Comparison of ENCODE assay signal across 15 mouse cellular contexts in genomic region chr3:127780921-127781320, GRCm38 (mm10). TPM values are rescaled to one million over a fixed set of nuclear protein-coding genes. Genes with fewer than 3 reads are reported as not detected.
DNase-seq lines count a peak whose midpoint lies in the region; ATAC-seq and TF ChIP-seq lines count a peak whose summit lies in the region.
"Had no signal": no experiment of that assay in that cellular context is flagged by ENCODE, and none has a peak within 500 bp of the region (broad histone marks: within the 10 kb centered on the region; RNA-seq: fewer than 3 reads in every experiment).

No protein-coding gene starts in this region.

- H3K9ac ChIP-seq in hindbrain, embryonic 13.5 days, result no peak overlapping the region
- H3K9ac ChIP-seq: hindbrain, embryonic 15.5 days; limb, embryonic 12.5 days had no signal

- no peaks in the 10 kb centered on the region for H3K27me3 ChIP-seq in kidney, adult 2 months (replicated peaks; ENCODE audit: control insufficient read depth, insufficient read depth, low read length)
- peaks cover 12% of the 10 kb centered on the region; the same call in 1 of the 2 replicates for H3K27me3 ChIP-seq in hindbrain, embryonic 13.5 days
- H3K27me3 ChIP-seq: hindbrain, embryonic 15.5 days; limb, embryonic 12.5 days; liver, embryonic 15.5 days had no signal

- H3K9me3 ChIP-seq in hindbrain, embryonic 13.5 days, result no peaks in the 10 kb centered on the region
- H3K9me3 ChIP-seq: hindbrain, embryonic 15.5 days; limb, embryonic 12.5 days; liver, embryonic 15.5 days had no signal

- ATAC-seq in hindbrain, embryonic 13.5 days (ENCODE audit: low FRiP score), result no peak

- no peak for TF ChIP-seq CTCF in kidney, adult 2 months (conservative IDR thresholded peaks at IDR 0.05; ENCODE audit: insufficient read depth, insufficient read length, low read depth, low read length)

- H3K4me2 ChIP-seq in hindbrain, embryonic 13.5 days, result no peak overlapping the region

- DNase-seq in kidney, adult 2 months, result peak; percentile 46
- no peak for DNase-seq in kidney, adult 18-20 months
- DNase-seq in urinary bladder, postnatal 14 days (ENCODE audit: low spot score), result peak; percentile 25
- no peak for DNase-seq in urinary bladder, adult 18-20 months (ENCODE audit: low spot score in 2 of 2)
- DNase-seq in lung, postnatal 10 days, result peak; percentile 34
- no peak for DNase-seq in gastrocnemius, postnatal 14 days
- DNase-seq: cerebellum, adult 11 months; cerebellum, postnatal 36 days; right cerebral cortex, adult 18-20 months had no signal

- WGBS in kidney, adult 2 months, result 63% methylated on average over 9 of the region's 9 CpGs
- 97% methylated on average over 9 of the region's 9 CpGs for WGBS in hindbrain, embryonic 13.5 days

- intact Hi-C loops in gastrocnemius, postnatal 14 days (cut with DNase I; ENCODE audit: low total_unique reads), result no loop called here

- no peak overlapping the region for H3K4me3 ChIP-seq in kidney, adult 2 months (ENCODE audit: insufficient read depth, low read depth, low read length)
- no peak overlapping the region for H3K4me3 ChIP-seq in hindbrain, embryonic 13.5 days

- H3K27ac ChIP-seq in kidney, adult 2 months (ENCODE audit: insufficient read depth, low read depth, low read length), result no peak overlapping the region
- H3K27ac ChIP-seq in hindbrain, embryonic 13.5 days, result no peak overlapping the region
- H3K27ac ChIP-seq: hindbrain, embryonic 15.5 days; limb, embryonic 12.5 days had no signal

- no peaks in the 10 kb centered on the region for H3K36me3 ChIP-seq in kidney, adult 2 months (ENCODE audit: control insufficient read depth, insufficient read depth, low read length)
- H3K36me3 ChIP-seq in hindbrain, embryonic 13.5 days, result no peaks in the 10 kb centered on the region
- H3K36me3 ChIP-seq: embryonic facial prominence, embryonic 10.5 days; hindbrain, embryonic 15.5 days; limb, embryonic 12.5 days; liver, embryonic 15.5 days had no signal

- no peaks in the 10 kb centered on the region for H3K4me1 ChIP-seq in kidney, adult 2 months (ENCODE audit: control insufficient read depth, insufficient read depth, low read length)
- peaks cover 5% of the 10 kb centered on the region; the same call in 1 of the 2 replicates for H3K4me1 ChIP-seq in hindbrain, embryonic 13.5 days (replicated peaks)
- H3K4me1 ChIP-seq: embryonic facial prominence, embryonic 10.5 days had no signal

- no peak for TF ChIP-seq POLR2A in kidney, adult 2 months (IDR thresholded peaks at IDR 0.05; ENCODE audit: low read depth, low read length)

RNA-seq across cellular contexts. Expression of gene Alpk1, which starts 0.6 kb away (rescaled TPM):
- 1.4 and 2.1 TPM in 2 replicates for polyA plus RNA-seq in kidney, adult 2 months (2012; rRNA removed)
- polyA plus RNA-seq in hindbrain, embryonic 13.5 days (2015; fragmentation: Nextera tagmentation; extraction: Ambion mirVana), result 0.79 and 1.3 TPM in 2 replicates
- total RNA-seq in gastrocnemius, postnatal 14 days (2021), result 1 to 10 TPM in 1 of 2 experiments, under 1 TPM in 1; 0.93 to 1.7 TPM

RNA-seq across cellular contexts. Expression of gene Tifa, which starts 8.7 kb away (rescaled TPM):
- polyA plus RNA-seq in kidney, adult 2 months (2012; rRNA removed), result 2.9 and 4.1 TPM in 2 replicates
- 3.5 and 4.7 TPM in 2 replicates for polyA plus RNA-seq in hindbrain, embryonic 13.5 days (2015; fragmentation: Nextera tagmentation; extraction: Ambion mirVana)
- total RNA-seq in gastrocnemius, postnatal 14 days (2021), result 1 to 10 TPM; 1.4 to 1.5 TPM
- total RNA-seq: ES-E14 had no signal

RNA-seq across cellular contexts. Expression of gene Ap1ar, which starts 56.4 kb away (rescaled TPM):
- polyA plus RNA-seq in kidney, adult 2 months (2012; rRNA removed), result 36.7 and 37.1 TPM in 2 replicates
- polyA plus RNA-seq in hindbrain, embryonic 13.5 days (2015; fragmentation: Nextera tagmentation; extraction: Ambion mirVana), result 83.0 and 85.1 TPM in 2 replicates
- total RNA-seq in gastrocnemius, postnatal 14 days (2021), result 10 to 100 TPM; 15.3 to 16.4 TPM

Comparison
In these comparisons a context has a peak if more than half of its experiments do, and no peak if none do; other contexts are left out.
1. DNase-seq: peak in kidney, adult 2 months (single experiment), urinary bladder, postnatal 14 days (single experiment) and lung, postnatal 10 days (single experiment); none in kidney, adult 18-20 months (single experiment), urinary bladder, adult 18-20 months (0 of 2) and gastrocnemius, postnatal 14 days (single experiment).